Mouse (Mus musculus): Measurements from ENCODE around the gene Gm21983. TPM values are rescaled to one million over a fixed set of nuclear protein-coding genes. Genes with fewer than 3 reads are reported as not detected.

Gm21983 gene
- polyA plus RNA-seq, 1 experiment from 2014 or later = not detected

- no peak for ATAC-seq (ENCODE audit: insufficient number of reproducible peaks, insufficient read depth, low FRiP score, low read depth)
- H3K9me3 ChIP-seq (ENCODE audit: control insufficient read depth, low read depth, low read length) = no peaks in the 10 kb centered on the region
- no peak overlapping the region for H3K9ac ChIP-seq (replicated peaks; ENCODE audit: low read depth, low read length)
- H3K4me1 ChIP-seq (ENCODE audit: control insufficient read depth, insufficient read depth, low read length) = no peaks in the 10 kb centered on the region
- 66% methylated on average over 5 of the region's 5 CpGs for WGBS
- no peaks in the 10 kb centered on the region for H3K36me3 ChIP-seq (ENCODE audit: control insufficient read depth, insufficient read depth, low read length)
- no peak overlapping the region for H3K4me2 ChIP-seq (replicated peaks; ENCODE audit: low read depth, low read length)
- H3K27ac ChIP-seq (ENCODE audit: low read length) = no peak overlapping the region
- H3K4me3 ChIP-seq (ENCODE audit: low read depth, low read length) = no peak overlapping the region
- no peaks in the 10 kb centered on the region for H3K27me3 ChIP-seq (ENCODE audit: control insufficient read depth, insufficient read depth, low read length)
Observed at GRCm38 (mm10) chr7:27124305-27124832, 56.5 kb downstream of the Gm21983 start.

- no peak within 1 kb of the TSS for H3K4me2 ChIP-seq (replicated peaks; ENCODE audit: low read depth, low read length)
- H3K9me3 ChIP-seq (ENCODE audit: control insufficient read depth, low read depth, low read length) = no peaks in the 10 kb centered on the region
- H3K4me1 ChIP-seq (ENCODE audit: control insufficient read depth, insufficient read depth, low read length) = no peaks in the 10 kb centered on the region
- no peak for ATAC-seq (ENCODE audit: insufficient number of reproducible peaks, insufficient read depth, low FRiP score, low read depth)
- H3K4me3 ChIP-seq (ENCODE audit: low read depth, low read length) = no peak within 1 kb of the TSS
- H3K9ac ChIP-seq (replicated peaks; ENCODE audit: low read depth, low read length) = no peak within 1 kb of the TSS
- no peak within 1 kb of the TSS for H3K27ac ChIP-seq (ENCODE audit: low read length)
- H3K27me3 ChIP-seq (ENCODE audit: control insufficient read depth, insufficient read depth, low read length) = no peaks in the 10 kb centered on the region
- H3K36me3 ChIP-seq (ENCODE audit: control insufficient read depth, insufficient read depth, low read length) = no peaks in the 10 kb centered on the region
Observed at GRCm38 (mm10) chr7:27119676-27120075, 61.2 kb downstream of the Gm21983 start, which contains the start of gene Cyp2f2. Cyp2f2 (plus strand) TSS chr7:27119909.

MicroRNA genes within 50 kb of the gene (microRNA counts, 519-probe panel; counts per million panel counts)
- microRNA mmu-miR-1191 = not detected

Small RNA genes within 50 kb of the gene (microRNA-seq; reads per million reads assigned to microRNA genes)
- gene Mir1191 (1.8 reads per million), gene Mir3101 (0.78 reads per million)

Other genes with a start within 250 kb of the Gm21983 start
- gene Cyp2a22, start 241.7 kb downstream of the Gm21983 start, polyA plus RNA-seq (2014; fragmentation: Nextera tagmentation; extraction: Ambion mirVana) = not detected in 2 replicates
- gene Cyp2a12, start 152.0 kb downstream of the Gm21983 start, polyA plus RNA-seq (2014; fragmentation: Nextera tagmentation; extraction: Ambion mirVana) = not detected in 2 replicates
- gene Cyp2f2, start 61.2 kb downstream of the Gm21983 start, polyA plus RNA-seq (2014; fragmentation: Nextera tagmentation; extraction: Ambion mirVana) = 22.5 and 32.1 TPM in 2 replicates
- gene Cyp2t4, start 27.4 kb downstream of the Gm21983 start, polyA plus RNA-seq (2014; fragmentation: Nextera tagmentation; extraction: Ambion mirVana) = 0.17 TPM in 1 of 2 replicates, not detected in the other
- gene Egln2, start 14.3 kb downstream of the Gm21983 start, polyA plus RNA-seq (2014; fragmentation: Nextera tagmentation; extraction: Ambion mirVana) = 39.0 and 42.5 TPM in 2 replicates
- gene Rab4b, start 2.2 kb downstream of the Gm21983 start, polyA plus RNA-seq (2014; fragmentation: Nextera tagmentation; extraction: Ambion mirVana) = 68.6 and 71.1 TPM in 2 replicates
- gene Mia, start 71 bp upstream of the Gm21983 start, polyA plus RNA-seq (2014; fragmentation: Nextera tagmentation; extraction: Ambion mirVana) = 2.4 and 6.3 TPM in 2 replicates
- 4.2 and 4.5 TPM in 2 replicates for gene BC024978, start 14.7 kb upstream of the Gm21983 start, polyA plus RNA-seq (2014; fragmentation: Nextera tagmentation; extraction: Ambion mirVana)
- gene Snrpa, start 15.2 kb upstream of the Gm21983 start, polyA plus RNA-seq (2014; fragmentation: Nextera tagmentation; extraction: Ambion mirVana) = 260 and 274 TPM in 2 replicates
- gene Itpkc, start 47.6 kb upstream of the Gm21983 start, polyA plus RNA-seq (2014; fragmentation: Nextera tagmentation; extraction: Ambion mirVana) = 8.5 and 10.8 TPM in 2 replicates
- gene Coq8b, start 51.9 kb upstream of the Gm21983 start, polyA plus RNA-seq (2014; fragmentation: Nextera tagmentation; extraction: Ambion mirVana) = 19.7 and 20.5 TPM in 2 replicates
- 15.0 and 16.5 TPM in 2 replicates for gene Numbl, start 77.3 kb upstream of the Gm21983 start, polyA plus RNA-seq (2014; fragmentation: Nextera tagmentation; extraction: Ambion mirVana)
- gene Ltbp4, start 156.6 kb upstream of the Gm21983 start, polyA plus RNA-seq (2014; fragmentation: Nextera tagmentation; extraction: Ambion mirVana) = 178 and 189 TPM in 2 replicates
- 41.5 and 41.6 TPM in 2 replicates for gene Shkbp1, start 174.9 kb upstream of the Gm21983 start, polyA plus RNA-seq (2014; fragmentation: Nextera tagmentation; extraction: Ambion mirVana)
- 0.53 and 1.9 TPM in 2 replicates for gene Gm20479, start 176.3 kb upstream of the Gm21983 start, polyA plus RNA-seq (2014; fragmentation: Nextera tagmentation; extraction: Ambion mirVana)